Mouse (Mus musculus) stomach, embryonic 14.5 days (tissue): ENCODE measurements around the gene Atp23. TPM values are rescaled to one million over a fixed set of nuclear protein-coding genes. Genes with fewer than 3 reads are reported as not detected.
A peak's percentile ranks its signal among the peaks of the same experiment; 100 is the strongest.

ENCODE experiments used
- ATAC-seq: fragments of 200-750 bp; cut with Nextera tagmentation; 2 replicates; pipeline ENCODE4 v1.8.0; 2017; ENCODE audit warnings: low read depth, moderate TSS enrichment; ENCODE audit not compliant: insufficient number of reproducible peaks, insufficient read depth, low FRiP score
- H3K27ac ChIP-seq: fragments of 300-500 bp; sonication (generic); 2 replicates; pipeline ENCODE4 v1.5.1; 2014; ENCODE audit warnings: mild to moderate bottlenecking, low read length, moderate library complexity, mixed read lengths
- H3K27me3 ChIP-seq: fragments of 300-500 bp; sonication (generic); 2 replicates; pipeline ENCODE4 v1.6.1; 2014; ENCODE audit warnings: low read length, control low read depth, mixed read lengths; ENCODE audit not compliant: control insufficient read depth, insufficient read depth
- H3K36me3 ChIP-seq: fragments of 300-500 bp; sonication (generic); 2 replicates; pipeline ENCODE4 v1.6.1; 2014; ENCODE audit warnings: mild to moderate bottlenecking, control low read depth, low read length, moderate library complexity, mixed read lengths; ENCODE audit not compliant: control insufficient read depth, insufficient read depth
- H3K4me1 ChIP-seq: fragments of 300-500 bp; sonication (generic); 2 replicates; pipeline ENCODE4 v1.6.1; 2014; ENCODE audit warnings: low read length, control low read depth, mixed read lengths; ENCODE audit not compliant: control insufficient read depth, insufficient read depth
- H3K4me2 ChIP-seq: fragments of 300-500 bp; sonication (generic); replicated peaks from 2 replicates; pipeline ENCODE4 v1.6.1; 2014; ENCODE audit warnings: low read depth, low read length, control low read depth
- H3K4me3 ChIP-seq: fragments of 300-500 bp; sonication (generic); 2 replicates; pipeline ENCODE4 v1.5.1; 2014; ENCODE audit warnings: low read depth, low read length, control low read depth
- H3K9ac ChIP-seq: fragments of 300-500 bp; sonication (generic); replicated peaks from 2 replicates; pipeline ENCODE4 v1.6.1; 2014; ENCODE audit warnings: low read depth, mild to moderate bottlenecking, control low read depth, low read length, moderate library complexity, mixed read lengths
- H3K9me3 ChIP-seq: fragments of 300-500 bp; sonication (generic); 2 replicates; pipeline ENCODE4 v1.6.1; 2016; ENCODE audit warnings: low read depth, low read length, control low read depth; ENCODE audit not compliant: control insufficient read depth
- WGBS: fragments of 180-500 bp; shearing (Covaris S2); extraction: QIAGEN DNeasy Blood & Tissue Kit; methylation state at CpG from one replicate; pipeline ENCODE4 v1.1.7; 2014; 5-methylcytosine and 5-hydroxymethylcytosine counted together
- polyA plus RNA-seq: library from polyadenylated mRNA; unstranded; fragments of >200 nt; fragmentation: Nextera tagmentation; extraction: Ambion mirVana; gene quantifications from 2 replicates; pipeline ENCODE4 v1.2.1, GENCODE M21; 2014

Atp23 gene
- polyA plus RNA-seq, 1 experiment from 2014 or later = 20.3 TPM

DNA sequence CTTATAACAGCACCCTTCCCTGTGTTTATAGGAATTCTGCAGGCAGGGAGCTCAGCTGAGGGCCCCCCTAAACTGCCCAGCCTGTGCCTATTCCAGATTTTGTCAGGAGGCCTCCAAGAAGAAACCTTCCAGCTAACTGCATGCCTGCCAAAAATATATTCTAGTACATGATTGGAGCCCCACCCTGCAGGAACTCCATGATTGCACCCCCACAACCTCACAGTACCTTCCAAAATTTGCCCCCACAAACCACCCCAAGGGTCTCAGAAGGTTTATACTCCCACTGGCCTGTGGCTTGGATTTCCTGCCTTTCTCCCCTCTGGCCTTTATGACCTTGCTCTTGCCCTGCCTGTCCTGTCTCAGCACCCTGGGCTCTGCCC lies 30.6 kb upstream of the Atp23 start:
- Histone ChIP-seq H3K4me3 (no peak overlapping the region), H3K27ac (peak overlapping the region; percentile 99), H3K4me2 (peak overlapping the region; percentile 2; the same call in 1 of the 2 replicates), H3K36me3 (no peaks in the 10 kb centered on the region), H3K27me3 (no peaks in the 10 kb centered on the region), H3K4me1 (peaks cover 69% of the 10 kb centered on the region), H3K9me3 (no peaks in the 10 kb centered on the region), H3K9ac (no peak overlapping the region)
- ATAC-seq = no peak

DNA sequence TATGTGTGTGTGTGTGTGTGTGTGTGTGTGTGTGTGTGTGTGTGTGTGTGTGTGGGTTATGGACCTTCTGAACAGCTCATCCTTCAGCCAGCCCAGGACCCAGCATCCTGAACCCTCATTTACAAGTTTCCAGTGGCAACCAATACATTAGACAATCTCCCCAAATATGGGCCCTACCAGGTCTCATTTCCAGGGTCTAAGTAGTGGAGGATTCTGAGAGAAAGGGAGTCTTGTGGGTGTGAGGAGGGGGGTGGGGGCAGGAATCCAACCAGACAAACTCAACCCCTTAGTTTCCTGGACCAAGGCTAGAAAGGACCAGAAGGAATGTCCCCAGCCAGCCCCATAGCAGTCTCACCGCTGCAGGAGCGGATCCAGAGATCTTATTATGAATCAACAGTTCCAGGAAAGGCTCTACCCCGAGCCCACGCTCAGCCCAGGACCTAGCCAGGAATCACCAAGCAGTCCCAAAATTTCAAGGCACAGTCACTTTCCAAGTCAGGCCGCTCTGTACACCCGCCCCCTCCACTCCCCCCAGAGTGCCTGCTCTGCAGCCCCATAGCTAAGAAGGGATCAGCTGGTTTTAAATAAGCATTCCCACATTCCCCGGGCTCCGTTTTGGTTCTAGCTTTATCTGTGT lies 30.1 kb upstream of the Atp23 start:
- peak overlapping the region; percentile 2; the same call in 1 of the 2 replicates for H3K4me2 ChIP-seq

DNA sequence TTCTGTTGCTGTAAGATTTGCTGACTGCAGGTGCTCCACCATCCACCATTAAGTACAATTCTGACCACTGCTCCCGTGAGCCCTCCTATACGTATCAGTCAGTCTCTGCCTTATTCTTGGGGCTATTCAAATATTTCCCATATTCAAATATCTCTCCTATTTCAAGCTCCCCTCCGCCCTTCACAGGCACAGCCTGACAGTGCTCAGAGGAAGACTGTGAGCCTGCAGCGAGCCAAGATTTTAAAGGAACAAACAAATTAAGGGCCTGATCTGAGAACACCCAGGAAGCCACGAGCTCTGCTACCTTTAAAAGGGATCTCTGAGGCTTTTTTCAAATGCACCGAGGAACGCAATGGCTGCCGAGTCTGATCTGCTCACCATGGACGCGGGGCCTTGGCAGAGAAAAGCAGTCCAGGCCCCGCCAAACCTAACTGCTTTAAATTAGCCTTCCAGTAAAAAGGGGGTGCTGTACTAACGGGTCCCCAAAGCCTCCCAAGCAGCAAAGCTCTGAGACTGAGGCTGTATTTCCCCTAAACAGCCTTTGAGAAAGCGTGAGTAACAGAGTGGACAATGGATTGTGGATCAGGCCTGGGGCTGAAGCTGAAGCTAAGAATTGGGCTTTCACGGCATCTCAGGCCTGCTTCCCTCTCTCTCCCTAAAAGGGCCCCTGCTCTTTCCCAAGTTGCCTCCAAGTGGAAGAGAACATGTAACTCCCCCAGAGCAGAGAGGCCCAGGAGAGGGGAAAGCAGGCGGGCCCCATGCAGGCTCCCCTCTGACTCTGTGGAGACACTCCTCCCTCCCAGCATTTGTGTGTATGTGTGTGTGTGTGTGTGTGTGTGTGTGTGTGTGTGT lies 29.3 kb upstream of the Atp23 start:
- Histone ChIP-seq H3K27ac (peak overlapping the region; percentile 99), H3K27me3 (no peaks in the 10 kb centered on the region), H3K36me3 (no peaks in the 10 kb centered on the region), H3K9me3 (no peaks in the 10 kb centered on the region), H3K9ac (peak overlapping the region; percentile 43), H3K4me3 (no peak overlapping the region), H3K4me1 (peaks cover 62% of the 10 kb centered on the region), H3K4me2 (peak overlapping the region; percentile 25)
- 20% methylated on average over 15 of the region's 15 CpGs for WGBS
- ATAC-seq = peak; percentile 76

More for the DNA sequence above, 30.1 kb upstream of the Atp23 start:
- H3K4me3 ChIP-seq = no peak overlapping the region
- WGBS = 36% methylated on average over 8 of the region's 8 CpGs
- 0 out of 2 replicates have a peak, but pooled peaks have one; percentile 8 for ATAC-seq
- H3K27me3 ChIP-seq = no peaks in the 10 kb centered on the region
- no peak overlapping the region for H3K9ac ChIP-seq
- H3K4me1 ChIP-seq = peaks cover 68% of the 10 kb centered on the region
- H3K9me3 ChIP-seq = no peaks in the 10 kb centered on the region
- no peaks in the 10 kb centered on the region for H3K36me3 ChIP-seq
- peak overlapping the region; percentile 99 for H3K27ac ChIP-seq

DNA sequence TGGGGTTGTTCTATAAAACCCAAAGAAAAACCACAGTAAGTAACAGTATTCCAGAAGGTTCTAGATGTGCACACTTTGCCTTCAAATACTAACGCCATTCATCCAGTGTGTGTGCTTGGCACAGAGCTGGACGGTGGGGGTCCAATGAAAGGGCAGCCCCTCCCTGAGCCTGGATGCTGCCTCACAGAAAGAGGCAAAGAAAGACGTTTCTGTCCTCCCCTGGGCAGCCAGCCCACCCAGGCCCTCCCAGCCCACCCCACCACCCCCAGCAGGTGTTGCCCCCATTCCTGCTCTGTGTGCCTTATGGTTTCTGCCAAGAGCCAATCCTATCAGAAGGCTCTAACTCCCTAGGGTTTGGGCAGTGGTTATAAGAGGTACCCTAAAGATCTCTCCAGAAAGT lies 28.4 kb upstream of the Atp23 start:
- Histone ChIP-seq H3K36me3 (no peaks in the 10 kb centered on the region), H3K4me3 (no peak overlapping the region), H3K9me3 (no peaks in the 10 kb centered on the region), H3K27ac (peak overlapping the region; percentile 99), H3K4me2 (peak overlapping the region; percentile 89; the same call in 1 of the 2 replicates), H3K9ac (no peak overlapping the region), H3K4me1 (peaks cover 53% of the 10 kb centered on the region), H3K27me3 (no peaks in the 10 kb centered on the region)
- ATAC-seq = no peak
- 47% methylated on average over 3 of the region's 3 CpGs for WGBS

DNA sequence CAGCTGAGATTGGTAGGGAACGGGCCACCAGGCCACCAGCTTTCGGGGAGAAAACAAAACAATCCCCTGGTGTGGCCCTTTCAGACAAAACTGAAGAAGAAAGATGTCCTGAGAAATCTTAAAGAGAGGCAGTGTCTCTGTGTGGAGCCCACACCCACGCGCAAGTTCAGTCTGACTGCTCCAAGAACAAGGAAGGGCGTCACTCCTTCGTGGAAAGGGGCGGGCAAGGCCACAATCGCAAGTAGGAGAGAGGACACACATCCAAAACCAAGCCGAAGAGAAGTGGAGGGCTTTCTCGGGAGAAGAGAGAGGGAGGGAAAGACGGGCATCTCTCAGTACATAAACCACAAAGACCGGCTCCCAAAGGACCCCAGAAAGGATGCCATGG lies 27.7 kb upstream of the Atp23 start:
- H3K9ac ChIP-seq = peak overlapping the region; percentile 59; the same call in 1 of the 2 replicates

DNA sequence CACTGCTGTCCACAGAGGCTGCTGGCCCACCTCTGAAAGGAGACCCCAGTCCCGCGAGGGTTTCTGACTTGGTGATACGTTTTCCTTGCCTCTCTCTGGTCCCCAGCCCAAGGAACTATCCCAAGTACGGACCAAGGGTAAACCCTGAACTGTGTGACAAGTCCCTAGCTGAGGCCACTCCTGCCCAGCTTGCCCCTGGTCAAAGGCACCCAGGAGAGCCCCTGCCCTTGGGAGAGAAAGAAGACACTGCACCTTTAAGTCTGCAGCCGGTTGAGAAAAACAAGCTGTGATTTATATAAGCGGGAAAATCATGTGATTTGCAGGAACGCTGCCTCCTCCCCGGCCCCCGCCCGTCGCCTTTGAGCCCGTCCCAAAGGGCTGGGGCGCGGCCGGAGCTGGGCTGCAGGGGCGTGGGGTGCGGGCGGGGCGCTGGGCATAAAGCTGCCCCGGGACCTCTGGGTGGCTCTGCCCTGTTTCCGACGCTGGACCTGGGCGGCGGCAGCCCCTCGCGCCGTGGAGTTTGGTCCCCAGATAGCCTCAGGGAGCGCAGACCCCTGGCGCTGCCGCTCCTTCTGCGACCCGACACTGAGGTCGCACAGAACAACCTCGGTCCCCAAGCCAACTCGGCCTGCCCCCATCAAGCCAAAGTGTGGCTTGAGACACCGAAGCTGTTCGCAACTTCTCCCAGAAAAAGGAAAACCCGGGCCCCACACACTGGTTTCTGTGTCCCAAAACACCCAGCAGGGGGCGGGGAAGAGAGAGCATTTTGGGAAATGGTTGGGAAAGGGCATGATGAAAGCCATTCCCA lies 27.1 kb upstream of the Atp23 start:
- under 1% methylated on average over 39 of the region's 39 CpGs for WGBS
- peak overlapping the region; percentile 89 for H3K4me2 ChIP-seq
- no peaks in the 10 kb centered on the region for H3K36me3 ChIP-seq
- peak overlapping the region; percentile 42 for H3K4me3 ChIP-seq
- H3K27me3 ChIP-seq = no peaks in the 10 kb centered on the region
- peak overlapping the region; percentile 59 for H3K9ac ChIP-seq
- H3K9me3 ChIP-seq = no peaks in the 10 kb centered on the region
- ATAC-seq = peak; percentile 69
- peaks cover 50% of the 10 kb centered on the region for H3K4me1 ChIP-seq
- H3K27ac ChIP-seq = peak overlapping the region; percentile 99

More for the DNA sequence above, 27.7 kb upstream of the Atp23 start:
- Histone ChIP-seq H3K4me1 (peaks cover 50% of the 10 kb centered on the region), H3K9me3 (no peaks in the 10 kb centered on the region), H3K4me2 (peak overlapping the region; percentile 89), H3K36me3 (no peaks in the 10 kb centered on the region), H3K4me3 (peak overlapping the region; percentile 42), H3K27me3 (no peaks in the 10 kb centered on the region), H3K27ac (peak overlapping the region; percentile 99)
- 17% methylated on average over 12 of the region's 12 CpGs for WGBS
- no peak for ATAC-seq

DNA sequence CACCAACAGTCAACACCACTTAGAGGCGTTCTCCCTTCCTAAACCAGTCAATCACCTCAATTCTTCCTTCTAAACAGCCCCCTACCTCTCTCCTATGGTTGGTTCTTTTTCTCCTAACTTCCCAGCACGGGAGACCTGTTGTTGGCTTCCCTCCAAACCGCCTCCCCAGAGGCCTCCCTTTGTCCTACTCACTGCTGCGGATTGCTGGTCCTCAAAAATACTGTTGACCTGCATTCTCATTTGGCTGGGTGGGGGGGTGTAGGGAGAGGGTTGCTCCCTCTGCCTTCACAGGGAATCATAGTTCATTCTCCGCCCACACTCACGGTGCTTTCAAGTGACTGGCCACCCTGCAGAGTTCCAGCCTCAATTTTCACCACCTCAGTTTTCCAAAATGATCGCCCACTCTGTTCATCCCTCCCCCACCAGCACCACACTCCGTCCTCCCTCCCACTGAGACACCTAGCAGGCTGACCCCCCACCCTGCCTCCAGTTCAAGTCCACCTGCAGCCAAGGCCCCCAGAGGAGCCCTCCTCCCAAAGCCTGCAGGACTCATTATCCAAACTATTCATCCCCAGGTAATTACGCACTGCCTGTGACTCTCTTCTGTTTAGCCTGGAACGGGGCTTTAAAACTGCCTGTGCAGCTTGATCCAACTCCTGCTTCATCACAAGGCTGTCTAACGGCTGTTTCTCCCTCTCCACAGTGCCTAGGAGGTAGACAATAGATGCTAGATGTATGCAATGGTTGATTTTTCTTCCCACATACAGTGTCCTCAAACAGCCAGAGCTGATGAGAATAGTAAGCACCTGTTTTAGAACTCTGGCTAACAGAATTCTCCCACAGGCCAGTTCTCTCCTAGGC lies 26.2 kb upstream of the Atp23 start:
- Histone ChIP-seq H3K27me3 (no peaks in the 10 kb centered on the region), H3K9me3 (no peaks in the 10 kb centered on the region), H3K4me2 (peak overlapping the region; percentile 89), H3K27ac (peak overlapping the region; percentile 99), H3K9ac (peak overlapping the region; percentile 59), H3K4me1 (peaks cover 50% of the 10 kb centered on the region), H3K36me3 (no peaks in the 10 kb centered on the region), H3K4me3 (peak overlapping the region; percentile 42)
- 18% methylated on average over 11 of the region's 11 CpGs for WGBS
- no peak; the same call in 1 of the 2 replicates for ATAC-seq
